Mouse (Mus musculus): ENCODE results near the gene Ccdc136.

DNA sequence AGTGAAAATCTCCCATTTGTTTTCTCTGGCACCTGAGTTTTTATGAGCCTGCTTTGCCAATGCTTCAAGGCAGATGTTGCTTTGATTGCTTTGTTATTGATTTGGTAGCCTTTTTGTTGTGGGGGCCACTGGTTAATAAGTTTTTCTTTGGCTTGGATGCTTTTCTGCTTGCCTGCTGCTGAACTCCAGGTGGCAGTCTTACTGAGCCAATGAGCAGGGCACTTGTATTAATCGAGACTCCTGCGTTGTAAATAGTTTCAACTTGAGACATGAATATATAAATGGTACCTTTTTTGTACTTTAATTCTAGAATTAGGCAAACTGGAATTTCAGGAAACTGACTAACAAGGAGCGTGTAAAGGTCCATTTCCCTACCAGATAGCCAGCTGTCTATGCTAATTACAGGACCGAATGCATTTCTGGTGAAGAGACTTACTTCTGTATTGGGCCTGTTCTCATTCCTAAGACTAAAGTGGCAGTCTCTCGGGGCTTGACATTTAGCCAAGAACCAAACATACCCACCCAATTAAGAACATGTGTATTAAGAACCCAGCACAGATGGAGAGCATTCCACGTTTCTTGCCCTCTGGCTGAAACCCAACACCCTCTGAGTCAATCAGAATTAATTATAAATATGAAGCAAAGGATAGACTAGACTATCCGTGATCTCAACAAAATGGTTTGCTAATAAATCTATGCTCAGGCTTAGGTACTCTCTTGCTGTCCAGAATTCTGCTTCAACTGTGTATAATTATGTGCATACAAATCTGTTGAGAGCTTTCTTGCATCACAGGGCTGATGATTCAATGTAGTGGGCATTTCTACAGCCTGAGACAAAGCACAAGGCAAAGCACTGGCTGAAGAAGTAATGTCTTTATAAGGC is 33.6 kb upstream of the Ccdc136 start:
- TF ChIP-seq EP300 (IDR thresholded peaks at IDR 0.05; ENCODE audit: insufficient read depth, low read depth, low read length): no peak
- TF ChIP-seq POLR2A (IDR thresholded peaks at IDR 0.05; ENCODE audit: insufficient read depth, low read depth, low read length): no peak
- TF ChIP-seq CTCF (IDR thresholded peaks at IDR 0.05): peak; percentile 72
